Mouse (Mus musculus) frontal cortex, postnatal 14 days (tissue): Measurements from ENCODE around the gene Fkbpl.
A peak's percentile ranks its signal among the peaks of the same experiment; 100 is the strongest.

Source experiments
- DNase-seq, 2 experiments: peaks; one replicate each; pipeline ENCODE4 v3.0.0; 2022; ENCODE audit warnings: low spot score in 2 of 2

The Fkbpl gene

DNA sequence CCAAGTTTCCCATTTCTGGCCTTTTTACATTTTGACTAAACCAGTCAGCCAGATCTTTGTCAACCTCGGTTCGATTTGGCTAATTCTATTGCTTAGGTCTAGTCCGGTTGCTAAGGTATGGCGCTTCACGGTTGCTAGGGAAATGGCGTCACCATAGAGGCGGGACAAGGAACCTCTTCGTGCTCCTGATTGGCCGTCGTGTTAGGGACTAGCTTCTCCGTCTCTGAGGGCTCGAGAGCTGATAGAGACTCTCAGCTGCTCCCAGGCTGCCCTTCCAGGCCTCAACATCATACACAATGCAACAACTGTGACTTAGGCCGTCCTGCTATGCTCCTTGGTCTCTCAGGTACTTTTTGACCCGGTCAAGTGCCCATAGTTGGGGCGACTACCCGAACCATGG is at the start of gene Fkbpl:
Gene Fkbpl, plus strand, starts transcription at position 157 of the 400 bp plus-strand sequence.
- DNase-seq, result peak; percentile 97 to 98

DNA sequence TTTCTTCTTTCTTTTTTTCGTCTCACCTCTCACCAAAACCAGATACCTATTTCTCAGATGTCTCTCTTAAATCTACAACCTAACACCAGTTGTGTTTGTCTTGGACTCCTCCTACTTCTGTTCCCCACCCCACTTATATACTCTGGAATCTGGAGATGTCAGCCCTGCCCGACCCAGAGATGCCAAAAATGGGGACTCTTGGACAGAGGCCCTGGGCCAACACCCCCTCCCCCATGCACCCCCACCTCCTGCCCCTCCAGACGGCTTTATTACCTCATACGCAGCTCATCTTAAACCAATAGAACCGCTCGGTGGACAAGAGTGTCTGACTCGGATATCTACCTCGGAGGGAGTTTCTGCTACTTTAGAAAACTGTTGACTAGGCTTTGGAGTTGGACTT is 48.5 kb upstream of the Fkbpl start:
- DNase-seq, result no peak

GRCm38 (mm10) chr17:34597566-34598095 is 46.9 kb upstream of the Fkbpl start, which contains the start of gene Ager:
Gene Ager (plus strand): TSS chr17:34597862.
- no peak for DNase-seq

GRCm38 (mm10) chr17:34599891-34600290 is 44.7 kb upstream of the Fkbpl start:
- DNase-seq, result no peak

DNA sequence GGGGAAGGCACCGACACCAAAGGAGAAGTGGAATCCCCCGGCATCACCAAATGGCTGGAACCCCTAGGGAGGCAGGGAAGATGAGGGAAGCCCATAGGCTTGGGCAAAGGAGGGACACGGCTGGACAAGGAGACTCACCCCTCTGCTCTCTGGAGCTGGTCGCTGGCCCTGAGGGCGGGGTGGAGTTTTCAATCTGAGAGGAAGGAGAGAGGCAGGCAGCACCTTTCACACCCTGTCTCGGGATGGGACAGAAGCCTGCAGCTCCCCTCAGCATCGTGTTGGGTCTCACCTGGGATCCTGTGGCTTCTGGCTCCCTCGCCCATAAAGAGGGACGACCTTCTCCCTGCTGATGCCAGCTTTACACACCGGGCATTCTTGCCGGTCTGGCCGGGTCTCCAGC is 42.8 kb upstream of the Fkbpl start:
- DNase-seq, result no peak

DNA sequence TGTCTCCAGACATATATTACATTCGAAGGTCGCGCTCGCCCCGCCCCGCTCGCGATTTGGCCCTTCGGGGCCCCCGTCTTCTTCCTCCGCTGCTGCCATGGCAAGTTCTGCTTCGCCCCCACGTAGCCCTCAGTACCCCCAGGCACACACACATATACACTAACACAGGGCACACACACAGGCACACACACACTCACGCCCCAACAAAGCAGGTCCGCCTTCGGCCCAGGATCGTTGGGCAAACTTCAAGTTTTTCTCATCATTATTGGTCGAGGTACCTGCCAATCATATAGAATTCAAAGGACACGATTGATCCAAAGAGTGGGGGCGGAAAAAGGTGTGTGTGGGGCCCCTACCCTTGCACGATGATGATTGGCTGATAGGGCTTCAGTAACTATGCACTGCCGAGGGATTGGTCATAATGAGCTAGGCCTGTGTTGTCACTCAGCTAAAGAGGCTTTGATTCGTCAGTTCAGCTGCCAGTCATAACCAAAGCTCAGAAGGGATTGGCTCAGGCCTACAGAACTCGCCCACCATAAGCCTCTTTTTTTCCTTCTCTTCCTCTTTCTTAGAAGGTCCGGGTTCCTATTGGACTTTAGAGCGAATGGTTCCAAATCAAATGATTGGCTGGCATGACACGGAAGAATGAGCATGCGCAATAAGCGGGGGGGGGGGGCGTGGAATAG is 41.0 kb upstream of the Fkbpl start, which contains the start of gene Rnf5:
Gene Rnf5, minus strand, starts transcription at position 316 of the 686 bp plus-strand sequence.
- DNase-seq, result peak; percentile 99

GRCm38 (mm10) chr17:34604061-34604508 is 40.5 kb upstream of the Fkbpl start, which contains the start of gene Agpat1:
Gene Agpat1 (plus strand): TSS chr17:34604262.
- peak; percentile 96 to 98 for DNase-seq

DNA sequence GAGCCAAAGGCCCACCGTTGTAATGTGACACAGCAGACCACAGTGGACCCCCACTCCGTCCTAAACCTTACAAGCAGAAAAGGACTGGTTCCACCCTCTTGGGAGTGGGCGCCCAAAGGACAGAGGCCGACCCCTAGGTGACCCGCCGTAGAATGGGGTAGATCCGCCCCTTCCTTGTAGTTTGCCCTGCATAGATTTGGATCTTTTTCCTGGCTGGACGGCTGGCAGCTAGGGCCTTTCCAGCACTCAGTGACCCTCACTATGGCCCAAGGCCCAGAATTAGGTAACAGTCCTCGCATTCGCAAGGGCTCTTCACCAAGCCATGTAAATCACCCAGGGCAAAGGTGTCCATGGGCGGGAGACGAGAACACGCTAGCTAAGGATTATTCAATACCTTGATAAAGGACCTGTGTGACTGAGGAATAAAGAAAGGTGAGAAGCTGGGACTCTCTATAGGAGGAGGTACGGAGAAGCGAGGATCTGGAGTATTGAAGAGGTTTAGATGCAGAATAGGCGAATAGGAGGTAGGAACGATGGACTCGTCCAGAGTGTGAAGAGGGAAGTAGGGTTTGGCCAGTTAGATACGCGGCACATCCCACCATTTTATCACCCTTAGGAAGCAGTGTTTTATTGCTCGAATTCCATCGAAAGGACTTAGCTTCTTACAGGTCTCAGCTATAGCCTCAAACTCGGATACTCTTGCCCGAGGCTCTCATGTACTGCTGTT is 39.9 kb upstream of the Fkbpl start:
- DNase-seq, result no peak

DNA sequence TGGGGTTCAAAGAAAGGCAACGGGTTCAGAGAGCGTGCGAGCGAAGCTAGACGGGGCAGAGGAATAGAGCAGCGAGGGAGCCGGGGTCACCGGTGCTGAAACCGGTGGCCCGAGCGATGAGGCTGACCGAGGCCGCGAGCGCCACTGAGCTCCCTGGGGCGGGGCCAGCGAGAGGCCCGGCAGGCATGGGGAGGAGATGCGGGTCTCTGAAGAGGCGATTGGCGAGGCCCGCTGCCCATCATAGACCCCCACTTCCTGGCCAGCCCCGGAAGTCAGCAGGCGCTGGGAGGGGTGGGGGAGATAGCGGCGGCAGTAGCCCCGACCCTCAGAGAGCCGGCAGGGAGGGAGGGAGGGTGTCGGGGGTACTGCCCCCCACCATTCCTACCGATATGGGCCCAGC is 39.0 kb upstream of the Fkbpl start:
- peak; percentile 93 to 94 for DNase-seq

GRCm38 (mm10) chr17:34606186-34607039 is 38.2 kb upstream of the Fkbpl start:
- DNase-seq, result no peak

DNA sequence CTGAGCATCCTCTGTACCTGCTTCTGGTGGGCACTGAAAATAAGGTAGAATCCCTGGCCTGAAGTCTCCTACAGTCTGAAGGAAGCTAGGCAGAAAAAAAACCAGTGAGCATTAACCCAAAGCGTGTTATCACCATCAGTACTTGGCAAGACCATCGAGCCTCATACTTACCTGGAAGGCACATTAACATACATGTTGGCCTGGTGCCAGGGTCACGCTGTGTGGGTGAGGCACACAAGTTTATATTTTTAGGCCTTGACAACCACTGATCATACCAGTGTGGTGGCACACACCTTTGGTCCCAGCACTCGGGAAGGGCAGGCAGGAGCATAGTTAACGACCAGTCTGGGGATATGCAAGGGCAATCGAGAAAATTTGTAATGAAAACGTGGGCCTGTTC is 36.6 kb upstream of the Fkbpl start:
- no peak for DNase-seq

DNA sequence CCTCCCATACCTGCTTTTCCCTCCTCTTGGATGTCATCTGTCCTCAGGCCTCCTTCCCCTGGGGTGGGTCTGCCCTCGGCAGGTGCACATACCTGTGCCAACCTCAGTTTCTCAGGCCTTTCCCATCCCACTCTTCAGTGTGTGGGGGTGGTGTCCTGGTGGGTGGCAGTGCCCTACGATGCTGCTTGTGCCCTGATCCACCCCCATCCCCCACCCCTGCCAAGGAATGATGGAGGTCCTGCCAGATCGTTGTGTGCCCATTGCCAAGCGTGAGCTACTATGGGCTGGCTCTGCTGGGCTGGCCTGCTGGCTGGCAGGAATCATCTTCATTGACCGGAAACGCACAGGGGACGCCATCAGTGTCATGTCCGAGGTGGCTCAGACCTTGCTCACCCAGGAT is 33.5 kb upstream of the Fkbpl start:
- DNase-seq, result no peak

DNA sequence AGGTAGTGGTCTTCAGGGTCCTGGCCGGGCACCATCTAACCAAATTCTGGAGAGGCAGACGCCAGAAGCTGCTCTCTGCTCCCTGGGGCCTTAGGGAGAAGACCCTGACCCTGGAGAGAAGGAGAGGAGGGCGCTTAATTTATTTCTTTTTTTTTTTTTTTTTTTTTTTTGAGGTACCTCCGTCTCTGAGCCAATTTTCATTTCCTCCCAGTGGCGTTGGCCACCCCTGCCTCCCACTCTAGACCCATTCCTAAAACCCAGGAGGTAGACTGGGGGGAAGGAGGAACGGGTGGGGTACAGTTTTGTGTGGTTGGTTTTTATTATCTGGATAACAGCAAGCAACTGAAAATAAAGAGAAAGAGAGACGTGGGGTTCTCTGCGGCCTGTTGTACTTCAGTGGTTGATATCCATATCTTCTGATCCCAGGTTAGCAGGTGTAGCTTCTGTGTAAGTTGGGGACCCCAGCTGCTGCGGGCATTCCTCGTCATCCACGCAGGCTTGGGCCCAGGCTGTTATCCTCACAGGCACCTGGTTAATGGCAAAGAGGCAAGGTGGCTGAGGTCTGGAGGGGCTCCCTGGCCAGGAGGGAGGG is 31.4 kb upstream of the Fkbpl start:
- DNase-seq, result no peak

DNA sequence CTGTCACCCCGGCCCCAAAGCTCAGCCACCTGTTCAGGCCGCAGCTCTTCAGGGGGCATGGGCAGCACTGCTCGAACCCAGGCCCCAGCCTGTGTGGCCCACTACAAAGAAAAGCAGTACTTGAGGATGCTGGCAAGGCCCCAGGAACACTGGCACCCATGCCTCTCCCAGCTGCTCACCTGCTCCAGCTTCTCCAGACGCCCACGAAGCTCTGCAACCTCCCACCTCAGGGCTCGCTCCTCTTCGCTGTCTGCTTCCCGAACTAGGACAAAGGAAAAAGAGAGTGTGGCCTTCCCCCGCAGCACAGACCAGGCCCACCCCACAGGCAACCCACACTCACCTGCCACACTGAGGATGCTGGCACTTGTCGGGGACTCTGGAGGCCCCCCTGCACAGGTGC is 30.7 kb upstream of the Fkbpl start:
- no peak for DNase-seq

DNA sequence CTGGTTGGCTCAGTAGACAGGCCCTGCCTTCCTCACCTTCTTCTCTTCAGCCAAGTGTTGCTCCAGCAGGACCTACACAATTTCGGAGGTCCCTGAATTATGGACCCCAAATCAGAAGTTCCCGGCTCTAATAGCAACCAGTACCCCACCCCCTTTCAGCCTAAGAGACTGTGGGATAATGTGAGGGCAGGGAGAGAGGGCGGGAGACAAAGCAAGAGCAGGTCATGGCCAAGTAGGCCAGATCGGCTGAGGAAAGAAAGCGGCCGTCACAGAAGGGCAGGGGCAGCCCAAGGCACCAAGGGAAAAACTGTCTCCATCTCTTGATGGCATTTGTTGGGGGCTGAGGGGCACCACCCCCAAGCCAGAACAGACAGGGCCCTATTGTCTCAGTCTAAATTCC is 28.7 kb upstream of the Fkbpl start, which contains the start of gene Egfl8:
Gene Egfl8, minus strand, starts transcription at position 101 of the 400 bp plus-strand sequence.
- no peak for DNase-seq

DNA sequence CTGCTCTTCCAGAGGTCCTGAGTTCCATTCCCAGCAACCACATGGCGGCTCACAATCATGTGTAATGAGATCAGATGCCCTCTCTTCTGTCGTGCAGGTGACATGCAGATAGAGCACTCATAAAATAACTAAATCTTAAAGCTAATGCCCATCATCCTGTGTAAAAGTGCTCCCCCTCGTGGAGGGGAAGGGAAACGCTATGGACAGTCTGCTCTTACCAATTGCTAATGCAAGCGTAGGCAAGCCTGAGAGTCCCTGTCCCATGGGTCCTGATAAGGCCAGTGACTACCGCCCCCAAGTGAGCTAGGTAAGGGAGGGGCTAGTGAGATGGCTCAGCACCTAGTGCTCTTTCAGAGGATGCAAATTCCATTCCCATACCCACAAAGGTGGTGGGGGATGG is 25.6 kb upstream of the Fkbpl start:
- no peak for DNase-seq

- DNase-seq, result no peak
Observed at GRCm38 (mm10) chr17:34621006-34621405, 23.6 kb upstream of the Fkbpl start.

- no peak for DNase-seq
Observed at GRCm38 (mm10) chr17:34623161-34623560, 21.4 kb upstream of the Fkbpl start.

GRCm38 (mm10) chr17:34624981-34625380 is 19.6 kb upstream of the Fkbpl start:
- no peak for DNase-seq

GRCm38 (mm10) chr17:34626062-34626772 is 18.3 kb upstream of the Fkbpl start:
- no peak for DNase-seq

DNA sequence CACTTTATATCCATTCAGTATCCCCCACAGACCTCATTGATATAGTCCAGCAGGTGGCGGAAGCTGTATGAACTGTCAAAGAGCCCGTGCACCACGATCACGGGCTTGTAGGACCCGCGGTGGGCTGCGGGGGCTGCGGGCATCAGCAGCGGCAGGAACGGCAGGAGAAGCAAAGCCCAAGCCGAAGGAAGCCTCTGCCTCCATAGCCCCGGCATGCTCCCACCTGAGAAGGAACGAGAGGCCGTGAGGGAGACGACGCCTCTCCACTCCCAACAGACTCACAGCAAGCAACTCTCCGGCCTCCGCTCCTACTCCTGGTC is 17.8 kb upstream of the Fkbpl start:
- DNase-seq, result no peak
